Mouse (Mus musculus): ENCODE results near the gene Cachd1. TPM values are rescaled to one million over a fixed set of nuclear protein-coding genes. Genes with fewer than 3 reads are reported as not detected.

Cachd1 gene
- 1 to 10 TPM; 2.6 to 3.6 (median 2.9) TPM for total RNA-seq (2022)

DNA sequence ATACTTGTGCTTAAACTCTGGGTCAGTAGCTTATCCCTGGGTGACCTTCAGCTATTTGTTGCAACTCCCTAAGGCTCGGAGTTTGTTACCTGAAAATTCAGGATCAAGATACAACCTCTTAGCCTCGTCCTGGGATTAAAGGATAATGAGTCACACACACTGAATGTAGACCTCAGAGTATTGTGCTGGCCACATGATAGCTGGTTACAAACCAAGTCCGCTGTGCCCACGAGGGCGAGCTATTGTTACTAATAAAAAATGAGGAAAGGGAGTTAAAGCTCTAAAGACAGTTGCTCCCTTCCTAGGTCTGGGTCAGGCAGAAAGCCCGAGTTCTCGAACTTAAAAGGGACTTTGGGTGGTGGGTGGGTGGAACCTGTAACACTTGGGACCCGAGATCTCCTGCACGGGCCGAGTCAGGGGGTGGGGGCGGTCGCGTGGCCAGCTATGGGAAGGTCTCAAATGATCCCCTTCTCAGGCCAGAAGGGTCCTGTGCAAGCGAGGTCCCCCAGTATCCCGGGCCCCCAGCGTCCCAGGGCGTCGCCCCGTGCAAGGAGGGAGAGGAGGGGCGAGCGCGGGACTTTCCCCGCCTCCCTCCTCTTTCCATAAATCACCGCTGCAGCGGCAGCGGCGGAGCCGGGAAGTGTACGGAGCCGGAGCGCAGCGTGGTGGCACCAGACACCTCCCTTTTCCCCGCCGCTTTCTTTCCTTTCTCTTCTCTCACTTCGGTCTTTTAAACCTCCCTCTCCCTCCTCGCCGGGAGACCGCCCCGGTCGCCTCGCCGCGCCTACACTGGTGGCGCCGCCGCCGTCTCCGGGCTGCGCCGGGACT is at the start of gene Cachd1:
TSS of gene Cachd1 (plus strand) at position 633 of the 828 bp plus-strand sequence.
- DNase-seq (ENCODE audit: low spot score), result peak; percentile 60

DNA sequence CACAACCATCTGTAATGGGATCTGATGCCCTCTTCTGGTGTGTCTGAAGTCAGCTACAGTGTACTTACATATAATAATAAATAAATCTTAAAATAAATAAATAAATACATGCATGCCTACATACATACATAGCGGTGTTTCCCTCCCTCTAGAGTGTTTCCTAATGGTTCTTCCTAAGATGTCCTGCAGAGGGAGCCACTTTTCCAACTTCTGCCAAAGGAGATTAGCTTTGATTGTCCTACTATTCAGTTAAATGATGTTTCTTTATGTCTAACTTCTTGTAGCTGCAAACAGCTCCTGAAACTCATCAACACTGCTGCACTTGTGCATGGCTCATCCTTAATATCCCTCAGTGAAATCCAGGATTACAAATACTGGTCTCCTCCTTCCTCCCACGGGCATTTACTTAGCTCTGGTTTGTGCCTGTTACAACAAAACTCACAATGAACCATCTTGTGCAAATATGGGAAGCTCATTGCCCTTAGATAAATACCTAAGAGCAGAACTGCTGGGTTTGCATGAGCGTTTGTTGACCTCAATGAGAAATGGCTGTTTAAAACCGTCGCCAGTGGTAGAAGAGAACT is 47.5 kb upstream of the Cachd1 start:
- DNase-seq (ENCODE audit: low spot score), result peak; percentile 5

DNA sequence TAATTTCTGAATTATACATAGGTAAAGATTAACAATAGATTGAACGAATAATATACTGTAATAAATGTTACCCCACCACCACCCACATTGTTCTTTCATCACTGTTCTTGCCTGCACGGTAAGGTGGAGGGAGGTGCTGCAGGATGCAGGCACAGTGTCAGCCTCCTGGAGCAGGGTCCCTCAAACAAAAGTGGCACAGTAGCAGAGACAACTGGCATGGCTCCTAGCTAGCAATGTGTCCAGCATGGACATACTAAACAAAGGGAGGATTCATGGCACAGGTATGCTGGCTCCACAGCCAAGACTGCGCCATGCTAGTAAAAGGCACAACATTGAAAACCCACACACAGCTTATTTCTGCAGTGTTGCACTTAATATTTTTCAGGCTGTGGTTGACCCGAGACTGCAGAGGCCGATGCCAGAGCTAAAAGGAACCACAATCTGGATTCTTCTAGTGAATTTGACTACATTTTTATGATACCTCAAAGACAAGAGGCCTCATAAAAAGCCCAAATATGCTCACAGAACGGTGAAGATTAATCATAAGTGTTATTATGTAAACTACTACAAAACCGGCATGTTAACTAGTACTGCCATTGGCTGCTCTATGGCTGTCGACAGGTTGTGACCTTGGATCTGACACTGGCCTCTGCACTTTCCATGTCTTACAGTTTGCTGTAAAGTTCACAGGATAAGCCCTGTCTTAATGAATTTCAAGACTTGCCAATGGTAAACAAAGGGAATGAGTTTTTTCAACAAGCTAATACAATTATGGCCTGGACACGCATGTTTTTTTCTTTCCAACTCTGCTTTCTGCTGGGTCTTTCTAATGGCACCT is 41.2 kb upstream of the Cachd1 start:
- no peak for DNase-seq (ENCODE audit: low spot score)

DNA sequence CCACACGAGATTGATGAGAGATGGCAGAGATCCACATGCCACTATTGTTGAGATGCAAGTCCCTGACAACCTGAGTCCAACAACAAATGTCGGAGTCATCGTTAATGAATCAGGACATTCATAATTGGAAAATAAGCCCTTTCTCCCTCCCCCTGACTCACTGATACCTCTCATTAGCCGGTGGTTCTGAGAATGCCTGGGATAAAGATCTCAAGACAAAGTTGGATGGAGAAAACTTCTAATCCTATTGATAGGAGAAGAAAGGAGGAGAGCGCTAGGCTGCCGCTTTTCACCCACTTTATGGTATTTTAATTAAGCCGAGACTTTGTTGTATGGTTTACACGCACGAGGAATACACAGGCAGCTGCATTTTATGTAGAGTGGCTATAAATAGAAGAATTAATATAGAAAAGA is 40.5 kb upstream of the Cachd1 start:
- no peak for DNase-seq (ENCODE audit: low spot score)

DNA sequence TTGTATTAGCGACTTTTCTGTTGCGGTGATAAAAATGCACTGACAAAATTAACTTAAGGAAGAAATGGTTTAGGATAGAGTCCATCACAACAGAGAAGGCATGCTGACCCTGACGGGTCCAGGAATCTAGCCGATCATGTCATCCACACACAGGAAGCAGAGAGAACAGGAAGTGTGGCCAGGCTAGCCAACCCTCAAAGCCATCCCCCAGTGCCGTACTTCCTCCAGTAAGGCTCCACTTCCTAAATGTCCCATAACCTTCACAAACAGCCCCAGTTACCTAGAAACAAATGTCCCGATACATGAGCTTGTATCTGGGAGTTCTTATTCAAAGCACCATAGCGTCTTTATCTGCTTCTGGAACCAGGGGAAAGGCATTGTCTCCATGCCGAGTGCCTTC is 32.9 kb upstream of the Cachd1 start:
- no peak for DNase-seq (ENCODE audit: low spot score)

DNA sequence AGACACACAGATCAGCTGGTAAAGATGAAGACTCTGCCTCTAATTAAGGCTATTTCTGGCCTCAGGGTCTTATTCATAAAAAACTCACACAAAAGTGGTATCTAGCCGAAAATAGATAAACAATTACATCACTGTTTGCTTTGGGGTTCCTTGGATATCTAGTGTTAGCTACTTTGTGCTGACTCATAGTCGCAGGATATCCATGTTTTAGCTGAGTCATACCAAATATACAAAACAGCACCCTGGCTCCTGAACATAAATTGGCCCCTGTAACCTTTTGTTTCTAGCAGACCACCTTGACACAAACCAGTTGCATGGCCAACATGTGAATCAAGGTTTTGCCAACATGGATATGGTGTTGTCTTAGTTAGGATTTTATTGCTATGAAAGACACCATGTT is 24.2 kb upstream of the Cachd1 start:
- DNase-seq (ENCODE audit: low spot score), result no peak

DNA sequence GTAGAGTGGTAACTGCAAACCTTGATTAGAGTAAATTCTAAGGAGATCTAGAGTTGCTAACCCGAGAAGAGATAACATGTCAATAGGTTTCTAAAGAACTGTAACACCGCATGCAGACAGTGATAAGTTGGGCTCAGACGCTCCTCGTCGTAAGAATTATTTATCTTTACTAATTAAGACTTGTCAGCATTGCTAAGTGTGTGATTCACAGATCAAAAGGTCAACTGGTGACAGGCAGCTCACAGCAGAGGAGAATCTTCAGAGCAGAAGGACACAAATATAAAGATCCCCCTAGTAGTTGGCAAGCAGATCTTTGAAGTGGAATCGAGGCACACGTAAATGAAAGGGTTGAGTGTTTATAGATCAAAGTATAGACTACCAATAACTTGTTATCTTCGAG is 20.8 kb upstream of the Cachd1 start:
- no peak for DNase-seq (ENCODE audit: low spot score)

DNA sequence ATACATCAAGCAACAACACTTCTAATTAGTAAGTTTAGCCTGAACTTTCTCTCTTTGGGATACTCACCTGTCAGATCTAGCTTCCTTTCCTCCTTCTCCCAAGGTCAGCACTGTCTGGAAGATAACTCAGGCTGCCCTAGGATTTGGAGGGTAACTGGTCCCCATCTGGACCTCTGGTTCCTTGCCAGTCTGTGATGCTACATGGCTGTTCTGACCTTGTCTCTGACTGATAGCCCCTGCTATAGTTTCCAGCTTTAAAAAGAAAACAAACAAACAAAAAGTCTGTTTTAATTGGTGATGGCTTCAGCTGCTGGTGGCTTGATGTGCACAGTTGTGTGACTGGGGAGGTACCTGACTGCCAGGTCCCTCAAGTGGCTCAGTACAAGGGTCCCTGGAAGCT is 20.0 kb upstream of the Cachd1 start:
- no peak for DNase-seq (ENCODE audit: low spot score)

DNA sequence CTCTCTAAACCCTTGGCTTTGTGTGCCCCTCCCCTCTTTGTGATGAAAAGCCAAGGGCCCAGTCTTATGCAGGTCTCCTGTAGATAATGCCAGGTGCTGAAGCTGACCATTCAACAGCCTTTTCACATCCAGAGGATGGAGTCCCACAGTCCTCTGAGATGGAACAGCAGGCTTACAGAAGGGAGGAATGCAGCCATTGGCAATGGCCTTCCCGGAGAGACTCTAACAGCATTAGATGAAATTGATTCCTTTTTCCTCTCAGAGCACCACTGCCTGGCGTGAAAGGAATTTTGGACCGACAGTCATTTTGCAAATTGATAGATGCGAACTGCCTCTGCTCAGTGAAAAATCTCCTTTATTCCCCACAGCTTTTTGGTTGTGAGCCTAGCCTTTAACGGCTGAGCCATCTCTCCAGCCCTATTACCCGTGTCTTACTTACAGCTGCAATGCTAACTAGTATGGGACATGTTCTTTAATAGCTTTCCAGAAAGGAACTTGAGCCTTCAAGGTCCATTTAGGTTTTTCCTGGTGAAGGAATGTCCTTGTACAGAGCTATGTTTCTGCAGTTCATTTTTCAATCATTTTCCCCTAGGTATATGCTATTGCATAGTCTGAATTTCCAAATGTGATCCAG is 18.1 kb upstream of the Cachd1 start:
- no peak for DNase-seq (ENCODE audit: low spot score)

DNA sequence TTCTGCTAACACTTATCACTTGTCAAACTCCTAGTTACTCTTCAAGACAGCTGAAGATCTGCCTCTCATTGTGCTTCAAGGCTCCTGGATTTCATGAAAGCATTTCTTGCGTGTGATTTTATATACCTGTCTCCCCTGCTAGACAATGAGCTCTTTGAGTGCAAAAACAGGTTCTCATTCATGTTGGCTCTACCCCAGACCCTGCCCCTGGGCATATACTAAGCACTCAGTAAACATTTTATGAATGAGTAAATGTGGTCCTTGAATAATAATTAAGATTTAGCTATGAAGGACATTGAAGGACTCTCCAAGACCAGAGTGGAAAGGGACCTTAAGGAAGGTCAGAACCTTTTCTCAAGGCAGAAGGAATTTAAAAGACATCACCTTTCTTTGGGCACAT is 16.9 kb upstream of the Cachd1 start:
- DNase-seq (ENCODE audit: low spot score), result no peak

DNA sequence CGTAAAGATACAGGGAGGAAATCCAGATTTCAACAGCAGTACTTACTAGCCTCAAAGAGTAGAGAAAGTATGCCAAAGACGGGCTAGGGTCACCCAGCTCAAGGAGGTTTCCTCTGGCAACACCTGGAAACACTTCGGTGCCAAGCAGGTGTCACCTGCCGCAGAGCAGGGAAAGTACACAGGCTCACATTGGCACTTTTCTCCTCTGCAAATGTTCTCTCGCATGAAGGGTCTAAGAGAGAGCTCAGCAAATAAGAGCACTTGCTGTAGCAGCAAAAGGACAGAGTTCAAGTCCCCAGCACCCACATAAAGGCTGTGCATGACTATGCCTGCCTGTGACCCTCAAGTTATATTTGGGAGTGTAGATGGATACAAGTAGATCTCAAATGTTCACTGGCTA is 16.1 kb upstream of the Cachd1 start:
- DNase-seq (ENCODE audit: low spot score), result no peak

DNA sequence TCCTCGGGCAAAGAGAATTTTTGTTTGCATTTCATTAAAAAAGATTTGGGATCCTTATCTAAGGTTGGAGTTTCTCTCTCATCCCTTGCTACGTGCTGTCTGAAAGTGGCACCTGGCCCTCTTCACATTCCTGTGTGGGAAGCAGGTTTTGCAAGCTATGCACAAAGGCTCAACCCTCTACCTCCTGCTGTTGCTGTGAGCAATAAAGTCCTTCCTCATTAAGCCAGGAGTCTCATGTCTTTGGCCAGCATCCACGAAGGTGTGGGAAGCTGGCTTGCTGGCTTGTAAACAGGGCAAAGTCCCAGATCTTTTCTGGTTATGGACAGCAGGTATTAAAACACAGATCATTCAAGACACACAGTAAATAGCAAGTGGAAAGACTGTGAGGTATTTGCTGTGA is 7.9 kb upstream of the Cachd1 start:
- no peak for DNase-seq (ENCODE audit: low spot score)

DNA sequence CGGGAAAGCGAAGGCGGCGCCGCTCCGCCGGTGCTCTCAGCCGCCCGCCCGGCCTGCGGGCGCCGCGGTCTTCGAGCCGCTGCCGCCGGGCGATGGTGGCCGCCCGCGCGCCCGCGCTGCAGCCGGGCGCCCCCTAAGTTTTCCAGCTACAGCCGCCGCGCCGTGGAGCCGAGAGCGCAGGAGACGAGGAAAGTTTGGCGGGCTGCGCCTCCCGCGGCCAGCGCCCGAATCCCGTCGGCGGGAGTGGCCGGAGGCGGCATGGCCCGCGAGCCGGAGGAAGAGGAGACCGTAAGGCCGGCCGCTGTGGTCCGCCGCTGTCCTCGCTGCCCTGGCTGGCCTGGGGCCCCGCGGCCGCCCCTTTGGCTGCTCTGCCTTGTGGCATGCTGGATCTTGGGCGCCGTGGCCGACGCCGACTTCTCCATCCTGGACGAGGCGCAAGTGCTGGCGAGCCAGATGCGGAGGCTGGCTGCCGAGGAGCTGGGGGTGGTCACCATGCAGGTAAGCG is 448 bp downstream of the Cachd1 start:
- DNase-seq (ENCODE audit: low spot score), result peak; percentile 11

DNA sequence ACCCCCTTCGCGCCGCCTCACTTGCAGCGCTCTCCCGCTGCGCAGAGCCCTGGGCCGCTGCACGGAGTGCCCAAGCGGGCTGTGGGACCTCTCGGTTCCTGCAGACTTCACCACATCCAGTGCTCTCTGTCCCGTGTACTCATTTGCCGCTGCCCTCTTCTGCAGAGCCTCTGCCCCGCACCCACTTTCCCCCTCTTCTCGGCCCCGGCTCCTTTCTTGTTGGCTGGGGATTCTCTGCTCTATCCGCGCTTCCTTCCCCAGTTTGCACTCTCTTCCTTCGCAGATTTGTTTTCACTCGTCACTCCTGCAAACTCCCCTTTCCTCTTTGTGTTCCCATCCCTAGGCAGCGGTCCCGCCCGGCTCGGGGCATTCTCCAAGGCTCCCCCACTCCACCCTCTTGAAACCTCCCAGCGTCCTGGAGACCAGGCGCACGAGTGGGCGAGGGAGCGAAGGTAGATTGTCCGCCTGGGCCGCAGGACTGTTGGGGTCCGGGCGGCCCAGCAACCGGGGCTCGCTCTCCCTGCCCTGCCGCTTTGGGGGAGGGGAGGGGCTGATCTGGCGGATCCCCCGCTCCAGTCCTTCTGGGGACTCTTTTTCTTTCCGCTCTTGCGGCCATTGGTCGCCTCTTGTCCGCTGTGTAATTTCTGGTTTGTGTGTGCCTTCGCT is 1.0 kb downstream of the Cachd1 start:
- DNase-seq (ENCODE audit: low spot score), result peak; percentile 13

DNA sequence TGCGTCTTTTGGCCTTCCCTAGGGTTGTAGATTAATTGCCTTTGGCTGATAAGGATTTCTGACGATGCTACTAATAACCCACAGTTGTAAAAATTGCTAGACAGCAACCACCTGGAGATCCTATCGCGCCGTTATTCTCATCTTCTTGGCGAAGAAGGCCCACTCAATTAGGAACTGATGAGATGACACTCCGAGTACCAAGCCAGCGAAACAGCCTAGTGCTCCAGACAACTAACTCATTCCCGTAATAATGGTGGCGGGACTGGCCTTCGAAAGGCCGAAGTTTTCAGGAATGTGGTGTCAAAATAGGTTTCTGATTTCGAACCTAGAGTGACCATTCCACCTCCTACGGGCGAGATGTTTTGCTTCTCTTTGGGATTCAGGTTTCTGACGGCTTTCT is 1.6 kb downstream of the Cachd1 start:
- DNase-seq (ENCODE audit: low spot score), result no peak

DNA sequence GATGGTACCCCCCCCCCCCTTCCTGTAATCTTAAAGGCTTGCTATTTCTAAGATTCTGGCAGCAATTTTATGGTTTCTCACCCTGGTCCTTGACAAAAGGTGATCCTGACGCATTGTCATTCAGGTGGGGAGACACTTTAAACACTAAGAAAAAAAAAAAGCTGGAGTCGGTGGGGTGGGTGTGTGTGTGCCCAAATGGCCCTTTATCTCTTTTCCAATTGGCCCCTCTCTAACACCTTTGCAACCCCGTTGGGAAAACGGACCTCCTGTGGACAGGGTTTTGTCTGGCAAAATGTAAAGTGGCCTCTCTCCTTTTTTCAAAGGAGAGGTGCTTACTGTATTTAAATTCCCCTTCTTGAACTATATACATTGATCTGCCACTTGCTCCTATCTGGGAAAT is 2.5 kb downstream of the Cachd1 start:
- DNase-seq (ENCODE audit: low spot score), result no peak

DNA sequence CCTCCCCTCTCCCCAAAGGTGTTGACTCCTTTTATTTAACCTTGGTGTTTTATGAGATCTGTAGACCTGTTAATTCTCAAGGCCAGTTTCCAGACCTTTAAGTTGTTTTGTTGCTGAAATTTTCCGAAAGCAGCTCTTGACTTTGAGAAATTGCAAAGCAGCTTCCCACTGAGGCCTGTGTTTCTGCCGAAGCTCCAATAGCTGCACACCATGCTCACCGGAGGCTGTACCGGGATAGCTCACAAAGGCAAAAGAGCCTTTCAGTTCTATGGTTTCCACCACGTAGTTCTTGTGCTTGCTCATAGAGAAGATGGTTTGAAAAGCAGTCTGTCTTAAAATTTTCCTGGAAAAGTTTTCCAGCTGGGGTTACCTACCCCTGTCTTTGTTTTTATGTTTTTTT is 3.2 kb downstream of the Cachd1 start:
- no peak for DNase-seq (ENCODE audit: low spot score)

DNA sequence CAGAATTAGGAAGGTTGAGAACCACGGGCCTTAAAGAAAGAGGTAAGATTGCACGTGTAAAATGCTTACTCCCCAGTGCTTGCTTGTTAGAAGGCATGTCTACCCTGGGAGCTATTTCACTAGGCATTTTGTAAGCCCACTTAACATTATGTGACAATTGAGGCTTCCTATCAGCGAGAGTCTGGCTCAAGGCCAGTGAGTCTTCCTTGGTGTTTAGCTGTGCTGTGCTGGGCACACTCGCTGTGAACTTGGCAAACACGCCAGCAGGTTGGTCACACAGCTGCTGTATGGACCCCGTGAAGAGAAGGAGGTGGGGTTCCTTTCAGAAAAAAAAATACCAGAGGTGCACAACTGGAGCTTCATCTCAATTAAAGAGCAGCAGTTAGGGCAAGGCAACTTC is 4.4 kb downstream of the Cachd1 start:
- no peak for DNase-seq (ENCODE audit: low spot score)

DNA sequence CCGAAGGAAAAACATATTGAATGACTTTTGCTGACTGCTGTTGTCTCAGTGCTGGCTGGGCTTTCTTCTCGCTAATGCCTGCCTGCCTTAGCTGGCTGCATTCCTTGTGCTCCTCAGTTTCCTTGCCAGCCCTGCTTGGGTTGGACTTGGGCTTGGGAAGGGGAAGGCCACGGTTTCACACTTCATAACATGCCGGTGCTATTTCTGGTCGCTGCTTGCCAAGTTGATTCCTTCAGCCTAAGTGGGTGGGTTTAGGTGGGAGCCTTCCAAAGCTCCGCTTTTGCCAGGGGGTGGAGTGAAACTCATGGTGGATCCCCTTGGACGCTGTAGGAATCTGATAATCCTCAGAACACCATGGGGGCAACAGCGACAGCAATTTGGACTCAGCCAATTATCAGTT is 5.9 kb downstream of the Cachd1 start:
- peak; percentile 6 for DNase-seq (ENCODE audit: low spot score)

DNA sequence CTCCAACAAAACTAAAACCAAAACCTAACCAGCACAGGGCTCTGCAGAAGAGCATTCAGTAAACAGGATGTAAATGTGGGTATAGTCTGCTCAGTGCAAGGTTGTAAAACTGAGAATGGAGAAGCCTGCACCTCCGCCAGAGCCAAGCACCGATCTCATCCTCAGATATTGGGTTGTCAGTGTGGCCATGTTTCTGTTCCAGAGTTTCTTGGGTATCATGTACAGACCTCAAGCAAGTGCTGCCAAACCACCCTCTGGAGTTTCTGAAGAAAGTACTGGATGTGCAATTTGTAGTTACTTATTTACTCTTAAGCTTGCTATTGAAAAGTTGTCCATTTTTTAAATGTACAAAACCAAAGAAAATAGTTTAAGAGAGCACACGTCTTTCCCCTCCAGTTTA is 6.4 kb downstream of the Cachd1 start:
- no peak for DNase-seq (ENCODE audit: low spot score)

DNA sequence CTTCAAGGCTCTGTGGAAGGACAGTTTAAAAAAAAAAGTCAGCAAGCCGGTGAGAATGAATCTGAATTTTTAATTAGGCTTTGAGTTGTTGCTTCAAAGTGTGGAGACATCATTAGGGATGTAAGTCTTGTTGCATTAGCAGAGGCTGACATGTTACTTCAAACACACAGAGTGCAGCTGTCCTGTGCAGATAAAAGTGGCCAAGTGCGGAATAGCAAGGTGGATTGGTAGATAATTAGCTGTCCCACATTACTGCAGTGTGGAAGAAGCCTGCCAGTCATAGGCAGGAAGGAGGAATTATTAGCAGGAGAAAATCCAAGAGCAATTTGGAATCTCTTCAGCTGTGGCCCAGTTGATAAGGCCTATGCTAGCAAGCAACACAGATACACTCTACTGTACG is 10.7 kb downstream of the Cachd1 start:
- no peak for DNase-seq (ENCODE audit: low spot score)
